Mouse (Mus musculus): ENCODE results near the gene Mlxip. TPM values are rescaled to one million over a fixed set of nuclear protein-coding genes. Genes with fewer than 3 reads are reported as not detected.
A peak's percentile ranks its signal among the peaks of the same experiment; 100 is the strongest.

The Mlxip gene
- polyA plus RNA-seq, 1 experiment from 2014 or later, result 29.1 TPM

- DNase-seq (ENCODE audit: low spot score) (no peak), ATAC-seq (replicated peaks; ENCODE audit: low FRiP score, low TSS enrichment, low read depth) (0 out of 2 replicates have a peak, but pooled peaks have one; percentile 43)
- 66% methylated on average over 8 of the region's 8 CpGs for WGBS
- H3K4me1 ChIP-seq (replicated peaks; ENCODE audit: control insufficient read depth, insufficient read depth, low read length), result peaks cover 8% of the 10 kb centered on the region; the same call in 1 of the 2 replicates
- H3K4me2 ChIP-seq (ENCODE audit: low read length), result no peak overlapping the region
- H3K27me3 ChIP-seq (replicated peaks; ENCODE audit: control insufficient read depth, insufficient read depth, low read length), result no peaks in the 10 kb centered on the region
- no peak overlapping the region for H3K9ac ChIP-seq (ENCODE audit: low read length)
- H3K36me3 ChIP-seq (ENCODE audit: control insufficient read depth, insufficient read depth, low read length), result peaks cover 14% of the 10 kb centered on the region
- H3K9me3 ChIP-seq (ENCODE audit: control insufficient read depth, low read length), result no peaks in the 10 kb centered on the region
- no peak overlapping the region for H3K27ac ChIP-seq (ENCODE audit: low read depth)
- no peak overlapping the region for H3K4me3 ChIP-seq (ENCODE audit: low read depth, low read length)
Measured at GRCm38 (mm10) chr5:123436071-123436779, 41.6 kb downstream of the Mlxip start.

- Histone ChIP-seq H3K9ac (ENCODE audit: low read length) (no peak overlapping the region), H3K27me3 (replicated peaks; ENCODE audit: control insufficient read depth, insufficient read depth, low read length) (no peaks in the 10 kb centered on the region), H3K27ac (ENCODE audit: low read depth) (no peak overlapping the region), H3K4me1 (replicated peaks; ENCODE audit: control insufficient read depth, insufficient read depth, low read length) (peaks cover 8% of the 10 kb centered on the region; the same call in 1 of the 2 replicates), H3K9me3 (ENCODE audit: control insufficient read depth, low read length) (no peaks in the 10 kb centered on the region), H3K36me3 (ENCODE audit: control insufficient read depth, insufficient read depth, low read length) (peaks cover 20% of the 10 kb centered on the region), H3K4me2 (ENCODE audit: low read length) (no peak overlapping the region), H3K4me3 (ENCODE audit: low read depth, low read length) (no peak overlapping the region)
- 50% methylated on average over 4 of the region's 4 CpGs for WGBS
- DNase-seq (ENCODE audit: low spot score) (no peak), ATAC-seq (replicated peaks; ENCODE audit: low FRiP score, low TSS enrichment, low read depth) (no peak)
Measured at GRCm38 (mm10) chr5:123436780-123437175, 42.2 kb downstream of the Mlxip start.

GRCm38 (mm10) chr5:123438381-123438780 lies 43.8 kb downstream of the Mlxip start:
- Histone ChIP-seq H3K4me2 (ENCODE audit: low read length) (no peak overlapping the region), H3K27me3 (replicated peaks; ENCODE audit: control insufficient read depth, insufficient read depth, low read length) (no peaks in the 10 kb centered on the region), H3K4me3 (ENCODE audit: low read depth, low read length) (no peak overlapping the region), H3K27ac (ENCODE audit: low read depth) (no peak overlapping the region), H3K9ac (ENCODE audit: low read length) (no peak overlapping the region), H3K36me3 (ENCODE audit: control insufficient read depth, insufficient read depth, low read length) (peaks cover 36% of the 10 kb centered on the region), H3K9me3 (ENCODE audit: control insufficient read depth, low read length) (no peaks in the 10 kb centered on the region), H3K4me1 (replicated peaks; ENCODE audit: control insufficient read depth, insufficient read depth, low read length) (peaks cover 8% of the 10 kb centered on the region; the same call in 1 of the 2 replicates)
- ATAC-seq (replicated peaks; ENCODE audit: low FRiP score, low TSS enrichment, low read depth), result no peak
- no peak for DNase-seq (ENCODE audit: low spot score)
- WGBS, result 85% methylated on average over 3 of the region's 3 CpGs

GRCm38 (mm10) chr5:123439312-123439711 lies 44.7 kb downstream of the Mlxip start:
- Histone ChIP-seq H3K4me3 (ENCODE audit: low read depth, low read length) (no peak overlapping the region), H3K27me3 (replicated peaks; ENCODE audit: control insufficient read depth, insufficient read depth, low read length) (no peaks in the 10 kb centered on the region), H3K4me1 (replicated peaks; ENCODE audit: control insufficient read depth, insufficient read depth, low read length) (peaks cover 8% of the 10 kb centered on the region; the same call in 1 of the 2 replicates), H3K36me3 (ENCODE audit: control insufficient read depth, insufficient read depth, low read length) (peaks cover 40% of the 10 kb centered on the region), H3K27ac (ENCODE audit: low read depth) (no peak overlapping the region), H3K9ac (ENCODE audit: low read length) (no peak overlapping the region), H3K4me2 (ENCODE audit: low read length) (no peak overlapping the region), H3K9me3 (ENCODE audit: control insufficient read depth, low read length) (no peaks in the 10 kb centered on the region)
- DNase-seq (ENCODE audit: low spot score) (no peak), ATAC-seq (replicated peaks; ENCODE audit: low FRiP score, low TSS enrichment, low read depth) (no peak)
- WGBS, result 83% methylated on average over 1 of the region's 1 CpGs

- Histone ChIP-seq H3K4me3 (ENCODE audit: low read depth, low read length) (no peak overlapping the region), H3K27me3 (replicated peaks; ENCODE audit: control insufficient read depth, insufficient read depth, low read length) (no peaks in the 10 kb centered on the region), H3K4me1 (replicated peaks; ENCODE audit: control insufficient read depth, insufficient read depth, low read length) (peaks cover 8% of the 10 kb centered on the region; the same call in 1 of the 2 replicates), H3K4me2 (ENCODE audit: low read length) (no peak overlapping the region), H3K9me3 (ENCODE audit: control insufficient read depth, low read length) (no peaks in the 10 kb centered on the region), H3K36me3 (ENCODE audit: control insufficient read depth, insufficient read depth, low read length) (peaks cover 45% of the 10 kb centered on the region), H3K27ac (ENCODE audit: low read depth) (no peak overlapping the region), H3K9ac (ENCODE audit: low read length) (no peak overlapping the region)
- no peak for ATAC-seq (replicated peaks; ENCODE audit: low FRiP score, low TSS enrichment, low read depth)
- no peak for DNase-seq (ENCODE audit: low spot score)
- WGBS, result 83% methylated on average over 4 of the region's 4 CpGs
Measured at GRCm38 (mm10) chr5:123439941-123440340, 45.3 kb downstream of the Mlxip start.

GRCm38 (mm10) chr5:123440664-123441063 lies 46.1 kb downstream of the Mlxip start:
- H3K4me1 ChIP-seq (replicated peaks; ENCODE audit: control insufficient read depth, insufficient read depth, low read length), result peaks cover 8% of the 10 kb centered on the region; the same call in 1 of the 2 replicates
- 72% methylated on average over 4 of the region's 4 CpGs for WGBS
- no peak for DNase-seq (ENCODE audit: low spot score)
- H3K9ac ChIP-seq (ENCODE audit: low read length), result no peak overlapping the region
- H3K4me3 ChIP-seq (ENCODE audit: low read depth, low read length), result no peak overlapping the region
- peaks cover 52% of the 10 kb centered on the region for H3K36me3 ChIP-seq (ENCODE audit: control insufficient read depth, insufficient read depth, low read length)
- no peaks in the 10 kb centered on the region for H3K27me3 ChIP-seq (replicated peaks; ENCODE audit: control insufficient read depth, insufficient read depth, low read length)
- no peaks in the 10 kb centered on the region for H3K9me3 ChIP-seq (ENCODE audit: control insufficient read depth, low read length)
- H3K27ac ChIP-seq (ENCODE audit: low read depth), result no peak overlapping the region
- no peak for ATAC-seq (replicated peaks; ENCODE audit: low FRiP score, low TSS enrichment, low read depth)
- H3K4me2 ChIP-seq (ENCODE audit: low read length), result no peak overlapping the region

GRCm38 (mm10) chr5:123442283-123442682 lies 47.7 kb downstream of the Mlxip start:
- H3K27ac ChIP-seq (ENCODE audit: low read depth), result no peak overlapping the region
- DNase-seq (ENCODE audit: low spot score), result no peak
- peaks cover 65% of the 10 kb centered on the region for H3K36me3 ChIP-seq (ENCODE audit: control insufficient read depth, insufficient read depth, low read length)

GRCm38 (mm10) chr5:123444069-123444468 lies 49.5 kb downstream of the Mlxip start:
- DNase-seq (ENCODE audit: low spot score) (peak; percentile 86), ATAC-seq (replicated peaks; ENCODE audit: low FRiP score, low TSS enrichment, low read depth) (no peak)
- 50% methylated on average over 4 of the region's 4 CpGs for WGBS
- Histone ChIP-seq H3K27ac (ENCODE audit: low read depth) (no peak overlapping the region), H3K27me3 (replicated peaks; ENCODE audit: control insufficient read depth, insufficient read depth, low read length) (no peaks in the 10 kb centered on the region), H3K36me3 (ENCODE audit: control insufficient read depth, insufficient read depth, low read length) (peaks cover 81% of the 10 kb centered on the region), H3K4me1 (replicated peaks; ENCODE audit: control insufficient read depth, insufficient read depth, low read length) (no peaks in the 10 kb centered on the region), H3K4me3 (ENCODE audit: low read depth, low read length) (no peak overlapping the region), H3K4me2 (ENCODE audit: low read length) (no peak overlapping the region), H3K9me3 (ENCODE audit: control insufficient read depth, low read length) (no peaks in the 10 kb centered on the region), H3K9ac (ENCODE audit: low read length) (no peak overlapping the region)

More at GRCm38 (mm10) chr5:123442283-123442682, 47.7 kb downstream of the Mlxip start:
- Histone ChIP-seq H3K9me3 (ENCODE audit: control insufficient read depth, low read length) (no peaks in the 10 kb centered on the region), H3K27me3 (replicated peaks; ENCODE audit: control insufficient read depth, insufficient read depth, low read length) (no peaks in the 10 kb centered on the region), H3K4me2 (ENCODE audit: low read length) (no peak overlapping the region), H3K4me3 (ENCODE audit: low read depth, low read length) (no peak overlapping the region), H3K4me1 (replicated peaks; ENCODE audit: control insufficient read depth, insufficient read depth, low read length) (no peaks in the 10 kb centered on the region), H3K9ac (ENCODE audit: low read length) (no peak overlapping the region)
- 92% methylated on average over 3 of the region's 3 CpGs for WGBS
- ATAC-seq (replicated peaks; ENCODE audit: low FRiP score, low TSS enrichment, low read depth), result no peak

- DNase-seq (ENCODE audit: low spot score), result no peak
- 90% methylated on average over 5 of the region's 5 CpGs for WGBS
- H3K27ac ChIP-seq (ENCODE audit: low read depth), result no peak overlapping the region
- no peak overlapping the region for H3K9ac ChIP-seq (ENCODE audit: low read length)
- H3K36me3 ChIP-seq (ENCODE audit: control insufficient read depth, insufficient read depth, low read length), result peaks cover 88% of the 10 kb centered on the region
- ATAC-seq (replicated peaks; ENCODE audit: low FRiP score, low TSS enrichment, low read depth), result no peak
- no peaks in the 10 kb centered on the region for H3K27me3 ChIP-seq (replicated peaks; ENCODE audit: control insufficient read depth, insufficient read depth, low read length)
- H3K4me3 ChIP-seq (ENCODE audit: low read depth, low read length), result no peak overlapping the region
- no peaks in the 10 kb centered on the region for H3K4me1 ChIP-seq (replicated peaks; ENCODE audit: control insufficient read depth, insufficient read depth, low read length)
- no peaks in the 10 kb centered on the region for H3K9me3 ChIP-seq (ENCODE audit: control insufficient read depth, low read length)
- no peak overlapping the region for H3K4me2 ChIP-seq (ENCODE audit: low read length)
Measured at GRCm38 (mm10) chr5:123444849-123445334, 50.3 kb downstream of the Mlxip start.
